Mouse (Mus musculus) midbrain, embryonic 15.5 days (tissue): ENCODE data around the gene Kbtbd4. TPM values are rescaled to one million over a fixed set of nuclear protein-coding genes. Genes with fewer than 3 reads are reported as not detected.
"Not testable (repeated sequence)": the region's sequence is repeated elsewhere in the genome, so short reads cannot be mapped to it uniquely, and the experiment has no call there.

Source experiments
- ATAC-seq: fragments of 200-750 bp; cut with Nextera tagmentation; replicated peaks from 2 replicates; pipeline ENCODE4 v1.8.0; 2017; ENCODE audit warnings: moderate TSS enrichment
- H3K27ac ChIP-seq: fragments of 300-500 bp; sonication (generic); 2 replicates; pipeline ENCODE4 v1.5.1; 2015; ENCODE audit warnings: mild to moderate bottlenecking, inconsistent platforms
- H3K27me3 ChIP-seq: fragments of 300-500 bp; sonication (generic); replicated peaks from 2 replicates; pipeline ENCODE4 v1.6.1; 2015; ENCODE audit warnings: inconsistent platforms
- H3K36me3 ChIP-seq: fragments of 300-500 bp; sonication (generic); replicated peaks from 2 replicates; pipeline ENCODE4 v1.6.1; 2015; ENCODE audit warnings: inconsistent platforms
- H3K4me1 ChIP-seq: fragments of 300-500 bp; sonication (generic); 2 replicates; pipeline ENCODE4 v1.6.1; 2015; ENCODE audit warnings: inconsistent platforms
- H3K4me2 ChIP-seq: fragments of 300-500 bp; sonication (generic); 2 replicates; pipeline ENCODE4 v1.6.1; 2015; ENCODE audit warnings: inconsistent platforms, mild to moderate bottlenecking, moderate library complexity
- H3K4me3 ChIP-seq: fragments of 300-500 bp; sonication (generic); 2 replicates; pipeline ENCODE4 v1.5.1; 2015; ENCODE audit warnings: mild to moderate bottlenecking, inconsistent platforms
- H3K9ac ChIP-seq: fragments of 300-500 bp; sonication (generic); 2 replicates; pipeline ENCODE4 v1.6.1; 2015; ENCODE audit warnings: mild to moderate bottlenecking, inconsistent platforms
- H3K9me3 ChIP-seq: fragments of 300-500 bp; sonication (generic); 2 replicates; pipeline ENCODE4 v1.6.1; 2016; ENCODE audit warnings: inconsistent platforms
- WGBS: fragments of 180-500 bp; shearing (Covaris S2); methylation state at CpG from one replicate; pipeline ENCODE4 v1.1.7; 2015; ENCODE audit warnings: mixed read lengths; 5-methylcytosine and 5-hydroxymethylcytosine counted together
- polyA plus RNA-seq: library from polyadenylated mRNA; unstranded; fragments of >200 nt; fragmentation: Nextera tagmentation; extraction: Ambion mirVana; gene quantifications from 2 replicates; pipeline ENCODE4 v1.2.1, GENCODE M21; 2015

Kbtbd4 gene
- polyA plus RNA-seq, 1 experiment from 2014 or later = 71.1 TPM

- H3K4me3 ChIP-seq = peak within 1 kb of the TSS; percentile 93
- WGBS = 2% methylated on average over 45 of the region's 45 CpGs
- peak; percentile 86 for ATAC-seq
- peaks cover 11% of the 10 kb centered on the region for H3K27me3 ChIP-seq
- peak within 1 kb of the TSS; percentile 95 for H3K9ac ChIP-seq
- peaks cover 51% of the 10 kb centered on the region for H3K4me1 ChIP-seq
- peak within 1 kb of the TSS; percentile 97 for H3K27ac ChIP-seq
- no peaks in the 10 kb centered on the region for H3K9me3 ChIP-seq
- peak within 1 kb of the TSS; percentile 79 for H3K4me2 ChIP-seq
- no peaks in the 10 kb centered on the region for H3K36me3 ChIP-seq
Measured at GRCm38 (mm10) chr2:90885218-90886041, 19.1 kb upstream of the Kbtbd4 start, which contains the start of gene C1qtnf4. Gene C1qtnf4 (plus strand): TSS chr2:90885860.

- 7% methylated on average over 6 of the region's 6 CpGs for WGBS
- Histone ChIP-seq H3K4me3 (peak overlapping the region; percentile 93), H3K9me3 (no peaks in the 10 kb centered on the region), H3K27me3 (peaks cover 11% of the 10 kb centered on the region), H3K9ac (peak overlapping the region; percentile 95), H3K27ac (peak overlapping the region; percentile 97), H3K4me2 (peak overlapping the region; percentile 79), H3K36me3 (no peaks in the 10 kb centered on the region), H3K4me1 (peaks cover 52% of the 10 kb centered on the region)
- no peak for ATAC-seq
Measured at GRCm38 (mm10) chr2:90886436-90886835, 18.1 kb upstream of the Kbtbd4 start.

DNA sequence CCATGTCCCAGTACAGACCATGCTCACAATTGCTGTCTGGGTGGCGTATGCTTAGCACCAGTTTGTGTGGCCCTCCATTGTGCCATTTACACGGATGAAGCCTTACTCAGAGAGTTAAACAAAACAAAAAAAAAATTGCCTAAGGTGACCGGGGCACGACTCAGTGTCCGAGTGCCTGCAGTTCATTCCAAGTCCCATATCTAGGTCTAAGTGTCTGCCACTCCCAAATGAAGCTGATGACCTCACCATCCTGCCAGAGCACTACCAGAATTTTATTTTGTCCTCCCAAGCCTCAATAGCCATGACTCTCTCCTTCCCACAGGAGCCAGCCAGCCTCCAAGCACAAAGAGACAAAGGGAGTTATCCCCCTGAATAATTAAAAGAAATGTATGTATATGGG is 16.9 kb upstream of the Kbtbd4 start:
- H3K4me3 ChIP-seq = peak overlapping the region; percentile 93
- no peaks in the 10 kb centered on the region for H3K9me3 ChIP-seq
- H3K27me3 ChIP-seq = peaks cover 11% of the 10 kb centered on the region
- peak overlapping the region; percentile 79 for H3K4me2 ChIP-seq
- H3K27ac ChIP-seq = peak overlapping the region; percentile 97; the same call in 1 of the 2 replicates
- ATAC-seq = no peak
- 62% methylated on average over 5 of the region's 5 CpGs for WGBS
- peak overlapping the region; percentile 95; the same call in 1 of the 2 replicates for H3K9ac ChIP-seq
- H3K36me3 ChIP-seq = no peaks in the 10 kb centered on the region; the same call in 1 of the 2 replicates
- H3K4me1 ChIP-seq = peaks cover 57% of the 10 kb centered on the region

DNA sequence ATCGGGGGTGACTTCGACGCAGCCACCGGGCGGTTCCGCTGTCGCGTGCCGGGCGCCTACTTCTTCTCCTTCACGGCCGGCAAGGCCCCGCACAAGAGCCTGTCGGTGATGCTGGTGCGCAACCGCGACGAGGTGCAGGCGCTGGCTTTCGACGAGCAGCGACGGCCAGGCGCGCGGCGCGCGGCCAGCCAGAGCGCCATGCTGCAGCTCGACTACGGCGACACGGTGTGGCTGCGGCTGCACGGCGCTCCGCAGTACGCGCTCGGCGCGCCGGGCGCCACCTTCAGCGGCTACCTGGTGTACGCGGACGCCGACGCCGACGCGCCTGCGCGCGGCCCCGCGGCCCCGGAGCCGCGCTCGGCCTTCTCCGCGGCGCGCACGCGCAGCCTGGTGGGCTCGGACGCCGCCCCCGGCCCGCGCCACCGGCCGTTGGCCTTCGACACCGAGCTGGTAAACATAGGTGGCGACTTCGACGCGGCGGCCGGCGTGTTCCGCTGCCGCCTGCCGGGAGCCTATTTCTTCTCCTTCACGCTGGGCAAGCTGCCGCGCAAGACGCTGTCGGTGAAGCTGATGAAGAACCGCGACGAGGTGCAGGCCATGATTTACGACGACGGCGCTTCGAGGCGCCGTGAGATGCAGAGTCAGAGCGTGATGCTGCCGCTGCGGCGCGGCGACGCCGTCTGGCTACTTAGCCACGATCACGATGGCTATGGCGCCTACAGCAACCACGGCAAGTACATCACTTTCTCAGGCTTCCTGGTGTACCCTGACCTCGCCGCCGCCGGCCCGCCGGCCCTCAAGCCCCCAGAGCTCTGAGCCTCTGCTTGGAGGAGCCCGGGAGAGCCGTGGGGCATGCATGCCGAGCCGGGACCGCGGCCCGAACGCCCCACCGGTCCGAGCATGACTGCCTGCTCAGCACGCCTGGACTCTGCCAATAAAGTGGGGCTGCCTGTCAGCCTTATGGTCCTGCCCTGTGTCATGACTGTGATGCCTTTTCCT is 14.7 kb upstream of the Kbtbd4 start:
- peak overlapping the region; percentile 52 for H3K9ac ChIP-seq
- no peaks in the 10 kb centered on the region; the same call in 1 of the 2 replicates for H3K36me3 ChIP-seq
- no peaks in the 10 kb centered on the region for H3K9me3 ChIP-seq
- WGBS = 4% methylated on average over 129 of the region's 133 CpGs
- ATAC-seq = peak; percentile 65
- H3K4me2 ChIP-seq = peak overlapping the region; percentile 67
- H3K27ac ChIP-seq = peak overlapping the region; percentile 71
- H3K27me3 ChIP-seq = peaks cover 11% of the 10 kb centered on the region
- peak overlapping the region; percentile 46 for H3K4me3 ChIP-seq
- H3K4me1 ChIP-seq = peaks cover 47% of the 10 kb centered on the region

GRCm38 (mm10) chr2:90893673-90894298 is 10.8 kb upstream of the Kbtbd4 start:
- WGBS = 96% methylated on average over 6 of the region's 6 CpGs

DNA sequence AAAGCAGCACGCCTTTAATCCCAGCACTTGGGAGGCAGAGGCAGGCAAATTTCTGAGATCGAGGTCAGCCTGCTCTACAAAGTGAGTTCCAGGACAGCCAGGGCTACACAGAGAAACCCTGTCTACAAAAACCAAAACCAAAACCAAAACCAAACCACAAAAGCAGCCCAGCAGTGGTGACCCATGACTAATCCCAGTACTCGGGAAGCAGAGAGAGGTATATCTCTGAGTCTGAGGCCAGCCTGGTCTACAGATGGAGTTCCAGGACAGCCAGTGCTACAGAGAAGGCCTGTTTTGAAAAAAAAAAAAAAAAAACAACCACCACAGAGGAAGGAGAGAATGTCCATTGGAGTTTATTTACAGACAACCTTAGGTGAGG is 10.3 kb upstream of the Kbtbd4 start:
- H3K36me3 ChIP-seq = peaks cover 22% of the 10 kb centered on the region; the same call in 1 of the 2 replicates
- H3K27ac ChIP-seq = not testable (repeated sequence)

More at GRCm38 (mm10) chr2:90893673-90894298, 10.8 kb upstream of the Kbtbd4 start:
- Histone ChIP-seq H3K9ac (no peak overlapping the region), H3K27me3 (0 out of 2 replicates have a peak, but pooled peaks cover 5% of the 10 kb centered on the region), H3K4me1 (peaks cover 28% of the 10 kb centered on the region), H3K9me3 (no peaks in the 10 kb centered on the region), H3K27ac (no peak overlapping the region), H3K36me3 (peaks cover 20% of the 10 kb centered on the region; the same call in 1 of the 2 replicates), H3K4me3 (no peak overlapping the region), H3K4me2 (no peak overlapping the region)
- ATAC-seq = no peak

DNA sequence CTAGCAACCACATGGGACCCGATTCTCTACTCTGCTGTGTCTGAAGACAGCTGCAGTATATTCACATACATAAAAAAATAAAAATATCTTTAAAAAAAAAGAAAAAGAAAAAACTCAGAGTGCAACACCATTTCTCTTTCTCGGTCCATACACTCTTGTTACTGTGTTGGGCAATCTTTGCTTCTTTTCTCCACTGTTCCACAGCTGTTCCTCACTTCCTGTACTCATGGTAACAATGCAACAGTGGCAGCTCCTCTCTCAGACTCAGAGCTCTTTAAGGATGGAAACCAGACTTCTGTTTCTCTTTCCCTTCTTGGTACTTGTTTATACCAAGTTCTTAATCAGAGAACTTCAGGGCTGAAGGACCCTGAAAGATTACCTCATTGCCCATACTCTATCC is 1.1 kb upstream of the Kbtbd4 start:
- Histone ChIP-seq H3K4me3 (peak overlapping the region; percentile 93), H3K36me3 (peaks cover 22% of the 10 kb centered on the region; the same call in 1 of the 2 replicates), H3K27me3 (no peaks in the 10 kb centered on the region), H3K9ac (peak overlapping the region; percentile 98), H3K9me3 (no peaks in the 10 kb centered on the region), H3K4me2 (peak overlapping the region; percentile 67), H3K27ac (0 out of 2 replicates have a peak overlapping the region, but pooled peaks have one; percentile 94), H3K4me1 (peaks cover 34% of the 10 kb centered on the region)
- no peak for ATAC-seq
- WGBS = 80% methylated on average over 2 of the region's 2 CpGs

More for the DNA sequence above, 10.3 kb upstream of the Kbtbd4 start:
- 97% methylated on average over 3 of the region's 3 CpGs for WGBS
- H3K4me3 ChIP-seq, ATAC-seq, H3K9ac ChIP-seq, H3K27me3 ChIP-seq, H3K9me3 ChIP-seq, H3K4me2 ChIP-seq: not testable (repeated sequence)
- peaks cover 23% of the 10 kb centered on the region for H3K4me1 ChIP-seq

DNA sequence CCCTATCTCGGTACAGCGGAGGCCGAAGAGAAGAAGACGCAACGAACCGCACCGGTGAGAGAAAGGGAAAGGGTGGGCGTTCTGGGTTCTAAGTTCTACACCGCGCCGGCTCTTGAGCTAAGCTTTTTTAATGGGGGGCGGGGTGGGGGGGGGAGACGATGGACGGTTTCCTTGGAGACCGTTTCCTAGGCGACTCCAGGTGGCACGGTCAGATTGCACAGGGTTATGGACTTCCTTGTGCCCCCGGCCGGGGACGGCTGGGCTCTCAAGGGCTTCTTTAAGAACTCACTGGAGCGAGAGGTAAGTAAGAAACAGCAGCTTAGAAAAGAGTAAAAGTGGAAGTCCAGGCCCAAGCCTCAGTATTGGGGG is 300 bp downstream of the Kbtbd4 start:
- H3K9ac ChIP-seq = peak overlapping the region; percentile 98
- H3K36me3 ChIP-seq = peaks cover 26% of the 10 kb centered on the region; the same call in 1 of the 2 replicates
- H3K4me1 ChIP-seq = peaks cover 34% of the 10 kb centered on the region
- H3K27me3 ChIP-seq = no peaks in the 10 kb centered on the region
- no peaks in the 10 kb centered on the region for H3K9me3 ChIP-seq
- H3K4me2 ChIP-seq = peak overlapping the region; percentile 67
- H3K4me3 ChIP-seq = peak overlapping the region; percentile 93
- WGBS = 2% methylated on average over 21 of the region's 21 CpGs
- H3K27ac ChIP-seq = peak overlapping the region; percentile 94
- ATAC-seq = peak; percentile 60; the same call in 1 of the 2 replicates

DNA sequence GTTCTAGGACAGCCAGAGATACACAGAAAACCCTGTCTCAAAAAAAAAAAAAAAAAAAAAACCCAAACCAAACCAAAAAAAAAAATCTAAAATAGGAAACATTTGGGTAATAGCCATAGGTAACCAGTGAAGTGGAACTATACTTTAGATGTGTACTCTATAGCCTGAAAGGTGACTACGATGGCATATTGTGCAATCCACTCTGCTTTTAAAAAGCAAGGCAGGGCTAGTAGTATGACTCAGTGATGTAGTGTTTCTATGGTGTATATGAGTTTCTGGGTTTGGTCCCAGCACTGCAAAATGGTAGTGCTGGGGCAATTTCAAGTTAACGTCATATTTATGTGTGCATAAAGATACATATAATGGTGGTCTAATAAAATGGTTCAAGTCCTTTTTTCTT is 2.2 kb downstream of the Kbtbd4 start:
- Histone ChIP-seq H3K27me3 (no peaks in the 10 kb centered on the region), H3K4me3 (no peak overlapping the region), H3K4me1 (peaks cover 34% of the 10 kb centered on the region), H3K4me2 (no peak overlapping the region), H3K9ac (no peak overlapping the region), H3K9me3 (no peaks in the 10 kb centered on the region), H3K27ac (no peak overlapping the region), H3K36me3 (peaks cover 33% of the 10 kb centered on the region; the same call in 1 of the 2 replicates)
- ATAC-seq = no peak
- WGBS = 96% methylated on average over 2 of the region's 2 CpGs

DNA sequence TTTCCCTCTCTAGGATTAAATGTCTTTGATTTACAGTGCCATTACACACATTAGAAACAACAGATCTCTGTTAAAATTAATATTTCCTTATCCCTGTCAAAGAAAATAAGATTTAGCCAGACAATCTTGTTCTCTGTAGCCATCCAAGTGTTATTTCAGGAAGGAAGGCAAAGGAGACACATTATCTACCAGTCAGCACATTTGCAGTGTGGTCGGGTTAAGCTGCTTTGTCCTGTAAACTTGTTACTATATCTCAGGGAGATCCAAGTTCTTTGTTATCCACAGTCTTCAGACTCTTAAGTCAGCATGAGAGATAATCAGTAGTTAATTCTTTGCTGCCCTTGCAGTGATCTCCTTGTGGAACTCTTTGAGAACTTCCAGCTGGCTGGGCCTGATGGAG is 6.3 kb downstream of the Kbtbd4 start:
- Histone ChIP-seq H3K4me1 (peaks cover 25% of the 10 kb centered on the region), H3K9me3 (no peaks in the 10 kb centered on the region), H3K27me3 (no peaks in the 10 kb centered on the region), H3K9ac (no peak overlapping the region), H3K4me2 (no peak overlapping the region), H3K36me3 (peaks cover 32% of the 10 kb centered on the region; the same call in 1 of the 2 replicates), H3K27ac (no peak overlapping the region), H3K4me3 (no peak overlapping the region)
- WGBS = 95% methylated on average over 1 of the region's 1 CpGs
- no peak for ATAC-seq

GRCm38 (mm10) chr2:90911668-90912067 is 7.1 kb downstream of the Kbtbd4 start:
- H3K4me2 ChIP-seq = no peak overlapping the region
- no peaks in the 10 kb centered on the region for H3K9me3 ChIP-seq
- H3K36me3 ChIP-seq = peaks cover 32% of the 10 kb centered on the region; the same call in 1 of the 2 replicates
- no peak overlapping the region for H3K27ac ChIP-seq
- WGBS = 82% methylated on average over 1 of the region's 1 CpGs
- H3K4me3 ChIP-seq = no peak overlapping the region
- no peak overlapping the region for H3K9ac ChIP-seq
- H3K4me1 ChIP-seq = peaks cover 27% of the 10 kb centered on the region
- no peaks in the 10 kb centered on the region for H3K27me3 ChIP-seq
- ATAC-seq = no peak
